Mouse (Mus musculus): ENCODE measurements at regions not wholly inside any gene's neighbourhood (a gene's known extent, or its start where the extent isn't known, plus 50 kb on each side); places are given as distances from the start of the nearest gene placed in this dataset.
A peak's percentile ranks its signal among the peaks of the same experiment; 100 is the strongest.

- no peak for DNase-seq (ENCODE audit: inconsistent ontology term)
Measured at GRCm38 (mm10) chrX:47229506-47229905, 663.3 kb downstream of the Smarca1 start.

- no peak for DNase-seq (ENCODE audit: inconsistent ontology term)
Measured at GRCm38 (mm10) chrX:47182902-47183301, 709.9 kb downstream of the Smarca1 start.

- DNase-seq (ENCODE audit: inconsistent ontology term) = no peak
Measured at GRCm38 (mm10) chrX:47157742-47158141, 735.0 kb downstream of the Smarca1 start.

GRCm38 (mm10) chrX:47124140-47124928 lies 768.4 kb downstream of the Smarca1 start:
- peak; percentile 3 for DNase-seq (ENCODE audit: inconsistent ontology term)
